Mouse (Mus musculus) liver, embryonic 16.5 days (tissue): ENCODE data around the gene Cdk8. TPM values are rescaled to one million over a fixed set of nuclear protein-coding genes. Genes with fewer than 3 reads are reported as not detected.
A peak's percentile ranks its signal among the peaks of the same experiment; 100 is the strongest.

Experiments
- ATAC-seq: fragments of 200-750 bp; cut with Nextera tagmentation; 2 replicates; pipeline ENCODE4 v1.8.0; 2017; ENCODE audit warnings: low read depth, mild to moderate bottlenecking, moderate number of reproducible peaks, moderate library complexity
- H3K27ac ChIP-seq: fragments of 300-500 bp; sonication (generic); 2 replicates; pipeline ENCODE4 v1.5.1; 2014; ENCODE audit warnings: mild to moderate bottlenecking, low read length
- H3K27me3 ChIP-seq: fragments of 300-500 bp; sonication (generic); 2 replicates; pipeline ENCODE4 v1.6.1; 2014; ENCODE audit warnings: low read depth, low read length, mixed read lengths; ENCODE audit not compliant: control insufficient read depth, insufficient read depth
- H3K36me3 ChIP-seq: fragments of 300-500 bp; sonication (generic); 2 replicates; pipeline ENCODE4 v1.6.1; 2014; ENCODE audit warnings: mild to moderate bottlenecking; ENCODE audit not compliant: control insufficient read depth, insufficient read depth
- H3K4me1 ChIP-seq: fragments of 300-500 bp; sonication (generic); 2 replicates; pipeline ENCODE4 v1.6.1; 2014; ENCODE audit warnings: low read depth, low read length, mixed read lengths; ENCODE audit not compliant: control insufficient read depth
- H3K4me2 ChIP-seq: fragments of 300-500 bp; sonication (generic); 2 replicates; pipeline ENCODE4 v1.6.1; 2014; ENCODE audit warnings: low read depth, low read length, mixed read lengths
- H3K4me3 ChIP-seq: fragments of 300-500 bp; sonication (generic); 2 replicates; pipeline ENCODE4 v1.5.1; 2014; ENCODE audit warnings: low read depth, mild to moderate bottlenecking, low read length
- H3K9ac ChIP-seq: fragments of 300-500 bp; sonication (generic); 2 replicates; pipeline ENCODE4 v1.6.1; 2014; ENCODE audit warnings: low read depth, low read length
- H3K9me3 ChIP-seq: fragments of 300-500 bp; sonication (generic); replicated peaks from 2 replicates; pipeline ENCODE4 v1.6.1; 2016; ENCODE audit warnings: low read length; ENCODE audit not compliant: control insufficient read depth
- WGBS: fragments of 180-500 bp; shearing (Covaris S2); extraction: QIAGEN DNeasy Blood & Tissue Kit; methylation state at CpG from one replicate; pipeline ENCODE4 v1.1.7; 2014; ENCODE audit not compliant: insufficient replicate concordance; 5-methylcytosine and 5-hydroxymethylcytosine counted together
- polyA plus RNA-seq: library from polyadenylated mRNA; unstranded; fragments of >200 nt; fragmentation: Nextera tagmentation; extraction: Ambion mirVana; gene quantifications from 2 replicates; pipeline ENCODE4 v1.2.1, GENCODE M21; 2015

Cdk8 gene
- polyA plus RNA-seq, 1 experiment from 2014 or later, result 11.5 TPM

DNA sequence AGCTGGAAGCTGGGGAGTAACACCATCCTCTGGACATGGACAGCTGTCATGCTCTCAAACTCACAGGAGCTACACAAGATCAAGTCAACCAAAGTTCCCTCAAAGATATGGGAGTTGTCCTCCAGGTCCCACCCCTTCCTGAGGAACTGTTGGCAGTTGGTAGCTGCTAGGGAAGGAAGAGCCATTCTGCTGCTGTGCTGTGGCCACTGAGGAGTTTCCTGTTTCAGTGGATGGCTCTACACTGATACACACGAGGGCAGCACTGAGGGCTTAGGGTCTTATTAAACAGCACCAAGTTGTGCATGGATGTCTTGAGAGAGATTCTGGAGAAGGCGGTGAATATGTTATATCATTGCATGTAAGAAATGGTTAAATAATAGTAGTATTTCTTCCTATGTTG is 31.5 kb upstream of the Cdk8 start:
- H3K27ac ChIP-seq, result no peak overlapping the region
- ATAC-seq, result no peak
- no peak overlapping the region for H3K4me2 ChIP-seq
- H3K9ac ChIP-seq, result no peak overlapping the region
- no peaks in the 10 kb centered on the region for H3K9me3 ChIP-seq
- H3K4me3 ChIP-seq, result no peak overlapping the region
- no peaks in the 10 kb centered on the region for H3K27me3 ChIP-seq
- H3K4me1 ChIP-seq, result no peaks in the 10 kb centered on the region
- H3K36me3 ChIP-seq, result peaks cover 2% of the 10 kb centered on the region
- 52% methylated on average over 2 of the region's 2 CpGs for WGBS

DNA sequence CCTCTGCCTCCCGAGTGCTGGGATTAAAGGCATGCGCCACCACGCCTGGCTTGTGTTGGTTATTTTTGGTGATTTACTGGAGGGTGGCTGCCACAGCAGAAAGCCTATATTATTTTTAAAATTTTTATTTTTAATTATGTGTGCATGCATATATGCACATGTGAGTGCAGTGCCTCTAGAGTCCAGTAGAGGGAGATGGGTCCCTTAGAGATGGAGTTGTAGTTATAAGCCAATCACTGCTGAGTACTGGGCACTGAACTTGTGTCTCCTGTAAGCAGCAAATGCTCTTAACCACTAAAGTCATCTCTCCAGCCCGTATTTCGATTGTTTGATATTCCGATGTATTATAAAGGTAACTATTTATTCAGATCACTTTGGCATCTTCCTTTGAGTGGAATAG is 30.4 kb upstream of the Cdk8 start:
- no peak overlapping the region for H3K27ac ChIP-seq
- H3K36me3 ChIP-seq, result peaks cover 2% of the 10 kb centered on the region
- no peaks in the 10 kb centered on the region for H3K9me3 ChIP-seq
- no peak overlapping the region for H3K4me2 ChIP-seq
- no peak for ATAC-seq
- H3K4me3 ChIP-seq, result no peak overlapping the region
- no peaks in the 10 kb centered on the region for H3K27me3 ChIP-seq
- WGBS, result 86% methylated on average over 6 of the region's 6 CpGs
- no peak overlapping the region for H3K9ac ChIP-seq
- no peaks in the 10 kb centered on the region for H3K4me1 ChIP-seq

DNA sequence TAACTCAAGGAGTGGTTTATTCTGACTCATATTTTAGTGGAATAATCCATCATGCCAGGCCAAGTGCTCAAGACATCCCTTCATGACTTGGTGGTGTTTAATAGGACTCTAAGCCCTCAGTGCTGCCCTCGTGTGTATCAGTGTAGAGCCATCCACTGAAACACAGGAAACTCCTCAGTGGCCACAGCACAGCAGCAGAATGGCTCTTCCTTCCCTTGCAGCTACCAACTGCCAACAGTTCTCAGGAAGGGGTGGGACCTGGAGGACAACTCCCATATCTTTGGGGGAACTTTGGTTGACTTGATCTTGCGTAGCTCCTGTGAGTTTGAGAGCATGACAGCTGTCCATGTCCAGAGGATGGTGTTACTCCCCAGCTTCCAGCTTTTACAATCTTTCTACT is 27.1 kb upstream of the Cdk8 start:
- H3K36me3 ChIP-seq, result peaks cover 21% of the 10 kb centered on the region
- no peak overlapping the region for H3K9ac ChIP-seq
- no peak overlapping the region for H3K27ac ChIP-seq
- no peaks in the 10 kb centered on the region for H3K4me1 ChIP-seq
- H3K4me3 ChIP-seq, result no peak overlapping the region
- H3K4me2 ChIP-seq, result no peak overlapping the region
- 29% methylated on average over 2 of the region's 2 CpGs for WGBS
- no peaks in the 10 kb centered on the region for H3K9me3 ChIP-seq
- ATAC-seq, result no peak
- no peaks in the 10 kb centered on the region for H3K27me3 ChIP-seq

DNA sequence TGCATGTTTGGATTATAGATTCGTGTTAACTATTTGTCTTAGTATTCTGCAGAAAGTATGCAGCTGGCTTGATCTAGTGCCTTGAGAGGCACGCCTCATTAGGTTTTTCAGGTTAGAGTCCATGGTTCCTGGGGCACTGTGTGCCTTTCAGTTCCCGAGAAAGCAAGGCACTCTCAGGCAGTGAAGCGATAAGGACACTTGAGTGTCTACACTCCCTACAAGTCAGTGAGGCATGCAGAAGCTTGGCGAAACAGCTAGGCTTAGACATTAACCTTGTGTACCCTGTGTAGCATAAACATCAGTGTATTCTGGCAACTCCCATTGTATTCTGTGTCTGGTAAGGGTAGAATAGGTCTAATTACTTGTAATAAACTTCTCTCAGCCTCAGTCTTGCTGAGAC is 25.5 kb upstream of the Cdk8 start:
- no peak overlapping the region for H3K4me3 ChIP-seq
- peaks cover 31% of the 10 kb centered on the region for H3K36me3 ChIP-seq
- H3K4me2 ChIP-seq, result no peak overlapping the region
- WGBS, result 75% methylated on average over 5 of the region's 5 CpGs
- no peak for ATAC-seq
- no peaks in the 10 kb centered on the region for H3K27me3 ChIP-seq
- H3K9ac ChIP-seq, result no peak overlapping the region
- H3K9me3 ChIP-seq, result no peaks in the 10 kb centered on the region
- H3K27ac ChIP-seq, result no peak overlapping the region
- H3K4me1 ChIP-seq, result no peaks in the 10 kb centered on the region

DNA sequence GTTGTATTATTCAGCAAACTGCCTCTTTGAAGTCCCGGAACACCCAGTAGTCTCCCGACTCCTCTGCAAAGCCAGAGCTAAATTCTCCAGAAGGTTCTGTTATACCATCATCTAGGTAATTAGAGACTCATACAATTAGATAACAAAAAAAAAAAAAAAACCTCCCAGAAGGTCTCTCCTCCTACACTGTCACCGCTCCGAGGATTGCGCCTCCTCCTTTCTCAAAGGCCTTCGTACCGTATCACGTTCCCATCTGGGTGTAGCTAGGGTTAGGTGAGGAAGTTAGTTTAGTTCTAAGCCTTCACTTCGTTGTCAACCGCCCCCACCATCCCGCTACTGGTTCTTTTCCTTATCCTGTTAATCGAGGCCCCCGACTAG is 10.5 kb upstream of the Cdk8 start:
- H3K27ac ChIP-seq, result peak overlapping the region; percentile 100
- H3K4me2 ChIP-seq, result peak overlapping the region; percentile 89
- ATAC-seq, result peak; percentile 72
- H3K4me1 ChIP-seq, result peaks cover 15% of the 10 kb centered on the region
- H3K9ac ChIP-seq, result peak overlapping the region; percentile 99
- peaks cover 8% of the 10 kb centered on the region for H3K36me3 ChIP-seq
- no peaks in the 10 kb centered on the region for H3K9me3 ChIP-seq
- peak overlapping the region; percentile 98 for H3K4me3 ChIP-seq
- no peaks in the 10 kb centered on the region for H3K27me3 ChIP-seq
- WGBS, result 6% methylated on average over 13 of the region's 13 CpGs

DNA sequence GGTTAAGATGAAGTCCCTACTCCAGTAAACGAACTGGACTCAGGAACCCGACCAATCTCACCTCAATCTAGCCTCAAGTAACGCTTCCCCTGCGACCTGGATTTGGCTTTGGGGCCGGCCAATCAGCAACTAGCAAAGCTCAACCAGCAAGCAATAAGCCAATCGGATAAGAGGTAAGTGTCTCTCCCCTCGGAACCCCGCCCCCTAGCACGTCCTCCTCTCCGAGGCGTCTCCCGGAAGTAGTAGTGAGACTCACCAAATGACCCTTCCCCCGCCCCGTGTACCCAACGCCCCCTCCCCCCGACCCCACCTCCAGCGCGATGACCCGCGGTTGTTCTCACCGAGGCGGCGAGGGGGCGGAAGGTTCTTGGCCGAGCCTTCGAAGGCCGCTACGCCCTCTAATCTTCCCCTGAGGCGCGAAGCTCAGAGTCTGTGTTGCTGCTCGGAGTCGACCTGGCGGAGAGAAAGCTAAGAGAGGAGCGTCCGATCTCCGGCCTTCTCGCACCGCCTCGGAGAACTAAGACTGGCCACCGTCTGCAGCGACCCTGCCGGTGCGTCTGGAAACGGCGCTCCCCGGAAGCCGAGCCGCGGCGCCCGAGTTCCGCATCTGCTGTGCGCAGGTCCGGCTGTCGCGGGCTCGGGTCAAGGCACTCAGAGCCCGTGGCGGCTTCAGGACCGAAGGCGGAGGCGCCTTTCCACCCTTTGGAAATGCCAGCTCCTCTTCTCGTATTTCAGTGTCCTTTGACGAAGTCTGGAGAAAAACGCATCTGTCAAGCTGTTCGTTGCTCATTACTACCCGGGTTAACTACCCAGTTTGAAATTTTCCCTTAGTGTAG is 9.9 kb upstream of the Cdk8 start, which contains the start of gene Rnf6:
Rnf6 (minus strand) TSS at position 677 of the 836 bp plus-strand sequence.
- Histone ChIP-seq H3K9me3 (no peaks in the 10 kb centered on the region), H3K4me3 (peak within 1 kb of the TSS; percentile 98), H3K27ac (peak within 1 kb of the TSS; percentile 100), H3K4me2 (peak within 1 kb of the TSS; percentile 89), H3K4me1 (peaks cover 15% of the 10 kb centered on the region), H3K9ac (peak within 1 kb of the TSS; percentile 99), H3K36me3 (peaks cover 2% of the 10 kb centered on the region), H3K27me3 (no peaks in the 10 kb centered on the region)
- ATAC-seq, result peak; percentile 99
- WGBS, result under 1% methylated on average over 66 of the region's 67 CpGs

DNA sequence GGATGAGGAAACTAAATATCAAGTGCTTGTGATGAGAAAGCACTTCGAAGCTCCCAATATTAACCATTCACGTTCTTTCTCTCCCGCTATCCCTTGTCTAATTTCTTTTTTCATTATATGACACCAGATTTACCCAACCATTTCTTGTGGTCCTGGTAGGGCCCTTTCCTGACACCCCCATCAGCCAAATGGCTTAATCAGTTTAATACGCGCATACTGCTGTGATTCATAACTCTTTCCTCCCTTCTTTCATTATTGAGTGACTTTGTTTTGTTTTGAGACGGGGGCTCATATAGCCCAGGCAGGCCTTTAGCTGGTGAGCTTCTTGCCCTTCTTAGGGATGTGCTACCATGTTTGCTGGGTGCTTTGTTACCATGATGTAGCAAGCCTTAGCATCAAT is 9.3 kb upstream of the Cdk8 start:
- no peak for ATAC-seq
- Histone ChIP-seq H3K9me3 (no peaks in the 10 kb centered on the region), H3K4me2 (peak overlapping the region; percentile 89), H3K4me1 (peaks cover 15% of the 10 kb centered on the region), H3K27me3 (no peaks in the 10 kb centered on the region), H3K27ac (peak overlapping the region; percentile 100), H3K9ac (peak overlapping the region; percentile 99), H3K4me3 (peak overlapping the region; percentile 98), H3K36me3 (peaks cover 2% of the 10 kb centered on the region)
- 33% methylated on average over 6 of the region's 6 CpGs for WGBS

DNA sequence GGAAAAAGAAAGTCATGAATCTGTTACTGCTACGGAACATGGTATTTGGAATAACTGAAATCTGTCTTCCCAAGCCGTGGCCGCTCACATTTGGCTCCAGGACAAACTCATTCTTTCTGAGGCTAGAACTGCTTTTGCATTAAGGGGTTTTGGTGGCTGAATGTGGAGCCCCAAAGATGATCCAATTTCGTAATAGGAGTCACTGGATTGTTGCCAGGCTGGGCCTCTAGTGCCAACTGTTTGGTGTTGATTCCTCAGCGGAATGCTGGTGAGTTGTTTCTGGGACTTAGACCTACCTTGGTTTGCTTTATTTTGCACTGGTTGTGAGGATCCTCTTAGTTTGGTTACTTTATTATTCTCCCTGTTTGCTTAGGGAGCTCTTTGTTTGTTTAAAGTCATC is 7.2 kb upstream of the Cdk8 start:
- no peaks in the 10 kb centered on the region for H3K27me3 ChIP-seq
- H3K27ac ChIP-seq, result peak overlapping the region; percentile 61; the same call in 1 of the 2 replicates
- H3K4me2 ChIP-seq, result 0 out of 2 replicates have a peak overlapping the region, but pooled peaks have one; percentile 22
- no peak for ATAC-seq
- peaks cover 15% of the 10 kb centered on the region for H3K4me1 ChIP-seq
- no peaks in the 10 kb centered on the region for H3K9me3 ChIP-seq
- no peak overlapping the region for H3K4me3 ChIP-seq
- H3K36me3 ChIP-seq, result no peaks in the 10 kb centered on the region
- 70% methylated on average over 5 of the region's 5 CpGs for WGBS
- no peak overlapping the region for H3K9ac ChIP-seq

DNA sequence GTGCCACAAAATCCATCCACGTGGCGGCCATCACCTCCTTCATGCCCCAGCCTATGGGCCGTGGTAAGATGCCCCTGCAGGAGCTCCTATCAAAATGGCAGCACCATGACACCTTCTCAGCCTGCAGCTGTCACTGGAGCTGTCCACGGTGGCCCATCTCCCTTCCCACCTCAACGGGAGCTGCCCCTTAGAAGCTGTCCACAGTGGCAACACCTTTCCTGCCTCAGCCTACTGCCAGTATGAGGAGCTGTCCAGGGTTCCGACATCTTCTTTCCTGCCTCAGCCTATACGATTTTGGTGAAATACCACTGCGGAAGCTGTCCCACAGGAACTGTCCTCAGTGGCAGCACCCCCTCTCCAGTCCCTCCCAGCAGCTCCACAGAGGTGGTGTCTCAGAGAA is 3.5 kb upstream of the Cdk8 start:
- no peak overlapping the region for H3K4me3 ChIP-seq
- no peak for ATAC-seq
- H3K9me3 ChIP-seq, result no peaks in the 10 kb centered on the region
- no peaks in the 10 kb centered on the region; the same call in 1 of the 2 replicates for H3K4me1 ChIP-seq
- no peaks in the 10 kb centered on the region for H3K36me3 ChIP-seq
- no peaks in the 10 kb centered on the region for H3K27me3 ChIP-seq
- H3K4me2 ChIP-seq, result no peak overlapping the region
- 70% methylated on average over 8 of the region's 8 CpGs for WGBS
- no peak overlapping the region for H3K27ac ChIP-seq
- H3K9ac ChIP-seq, result no peak overlapping the region
